Mouse (Mus musculus): ENCODE results near the gene Nxph1. TPM values are rescaled to one million over a fixed set of nuclear protein-coding genes. Genes with fewer than 3 reads are reported as not detected.
A peak's percentile ranks its signal among the peaks of the same experiment; 100 is the strongest.

Gene Nxph1
- polyA plus RNA-seq, 1 experiment from 2014 or later, result 3.1 TPM

GRCm38 (mm10) chr6:8936168-8936567 lies 12.1 kb upstream of the Nxph1 start:
- no peak for DNase-seq (ENCODE audit: low spot score)
- H3K36me3 ChIP-seq (ENCODE audit: control insufficient read depth, insufficient read depth, low read length), result no peaks in the 10 kb centered on the region
- H3K4me1 ChIP-seq (ENCODE audit: control insufficient read depth, insufficient read depth, low read length), result no peaks in the 10 kb centered on the region
- H3K27me3 ChIP-seq (replicated peaks; ENCODE audit: control insufficient read depth, insufficient read depth, low read length), result no peaks in the 10 kb centered on the region
- no peak overlapping the region for H3K4me3 ChIP-seq (ENCODE audit: low read depth, low read length)
- no peak overlapping the region for H3K27ac ChIP-seq (replicated peaks; ENCODE audit: low read depth, low read length)
- H3K9me3 ChIP-seq (ENCODE audit: control insufficient read depth, low read length), result no peaks in the 10 kb centered on the region
- H3K4me2 ChIP-seq (ENCODE audit: low read depth, low read length), result peak overlapping the region; percentile 29; the same call in 1 of the 2 replicates
- H3K9ac ChIP-seq (ENCODE audit: low read depth, low read length), result no peak overlapping the region
- 24% methylated on average over 4 of the region's 4 CpGs for WGBS
- ATAC-seq (ENCODE audit: low read depth), result no peak

- H3K27me3 ChIP-seq (replicated peaks; ENCODE audit: control insufficient read depth, insufficient read depth, low read length), result peaks cover 80% of the 10 kb centered on the region
- peak overlapping the region; percentile 64 for H3K4me2 ChIP-seq (ENCODE audit: low read depth, low read length)
- H3K27ac ChIP-seq (replicated peaks; ENCODE audit: low read depth, low read length), result no peak overlapping the region
- ATAC-seq (ENCODE audit: low read depth) (peak; percentile 52), DNase-seq (ENCODE audit: low spot score) (peak; percentile 77)
- H3K4me3 ChIP-seq (ENCODE audit: low read depth, low read length), result peak overlapping the region; percentile 38
- no peak overlapping the region for H3K9ac ChIP-seq (ENCODE audit: low read depth, low read length)
- WGBS, result 1% methylated on average over 58 of the region's 68 CpGs
- 0 out of 2 replicates have a peak, but pooled peaks cover 4% of the 10 kb centered on the region for H3K4me1 ChIP-seq (ENCODE audit: control insufficient read depth, insufficient read depth, low read length)
- no peaks in the 10 kb centered on the region for H3K9me3 ChIP-seq (ENCODE audit: control insufficient read depth, low read length)
- no peaks in the 10 kb centered on the region for H3K36me3 ChIP-seq (ENCODE audit: control insufficient read depth, insufficient read depth, low read length)
Observed at GRCm38 (mm10) chr6:8948471-8949411, 510 bp downstream of the Nxph1 start.

GRCm38 (mm10) chr6:8949665-8950201 lies 1.5 kb downstream of the Nxph1 start:
- H3K36me3 ChIP-seq (ENCODE audit: control insufficient read depth, insufficient read depth, low read length), result no peaks in the 10 kb centered on the region
- H3K27me3 ChIP-seq (replicated peaks; ENCODE audit: control insufficient read depth, insufficient read depth, low read length), result peaks cover 90% of the 10 kb centered on the region
- no peaks in the 10 kb centered on the region for H3K9me3 ChIP-seq (ENCODE audit: control insufficient read depth, low read length)
- 0 out of 2 replicates have a peak, but pooled peaks cover 4% of the 10 kb centered on the region for H3K4me1 ChIP-seq (ENCODE audit: control insufficient read depth, insufficient read depth, low read length)
- 2% methylated on average over 30 of the region's 31 CpGs for WGBS
- H3K27ac ChIP-seq (replicated peaks; ENCODE audit: low read depth, low read length), result no peak overlapping the region
- peak overlapping the region; percentile 64 for H3K4me2 ChIP-seq (ENCODE audit: low read depth, low read length)
- no peak overlapping the region for H3K9ac ChIP-seq (ENCODE audit: low read depth, low read length)
- no peak for ATAC-seq (ENCODE audit: low read depth)
- DNase-seq (ENCODE audit: low spot score), result no peak
- H3K4me3 ChIP-seq (ENCODE audit: low read depth, low read length), result peak overlapping the region; percentile 38

GRCm38 (mm10) chr6:8950611-8951325 lies 2.5 kb downstream of the Nxph1 start:
- no peaks in the 10 kb centered on the region for H3K36me3 ChIP-seq (ENCODE audit: control insufficient read depth, insufficient read depth, low read length)
- 2% methylated on average over 26 of the region's 26 CpGs for WGBS
- peaks cover 94% of the 10 kb centered on the region for H3K27me3 ChIP-seq (replicated peaks; ENCODE audit: control insufficient read depth, insufficient read depth, low read length)
- peak overlapping the region; percentile 38 for H3K4me3 ChIP-seq (ENCODE audit: low read depth, low read length)
- H3K9ac ChIP-seq (ENCODE audit: low read depth, low read length), result peak overlapping the region; percentile 14; the same call in 1 of the 2 replicates
- no peak overlapping the region for H3K27ac ChIP-seq (replicated peaks; ENCODE audit: low read depth, low read length)
- H3K4me1 ChIP-seq (ENCODE audit: control insufficient read depth, insufficient read depth, low read length), result 0 out of 2 replicates have a peak, but pooled peaks cover 4% of the 10 kb centered on the region
- DNase-seq (ENCODE audit: low spot score) (no peak), ATAC-seq (ENCODE audit: low read depth) (no peak)
- H3K4me2 ChIP-seq (ENCODE audit: low read depth, low read length), result peak overlapping the region; percentile 64
- no peaks in the 10 kb centered on the region for H3K9me3 ChIP-seq (ENCODE audit: control insufficient read depth, low read length)

GRCm38 (mm10) chr6:8951326-8951695 lies 3.1 kb downstream of the Nxph1 start:
- Histone ChIP-seq H3K4me2 (ENCODE audit: low read depth, low read length) (peak overlapping the region; percentile 64), H3K4me3 (ENCODE audit: low read depth, low read length) (peak overlapping the region; percentile 38), H3K27ac (replicated peaks; ENCODE audit: low read depth, low read length) (no peak overlapping the region), H3K9ac (ENCODE audit: low read depth, low read length) (peak overlapping the region; percentile 14; the same call in 1 of the 2 replicates), H3K4me1 (ENCODE audit: control insufficient read depth, insufficient read depth, low read length) (0 out of 2 replicates have a peak, but pooled peaks cover 4% of the 10 kb centered on the region), H3K27me3 (replicated peaks; ENCODE audit: control insufficient read depth, insufficient read depth, low read length) (peaks cover 95% of the 10 kb centered on the region), H3K36me3 (ENCODE audit: control insufficient read depth, insufficient read depth, low read length) (no peaks in the 10 kb centered on the region), H3K9me3 (ENCODE audit: control insufficient read depth, low read length) (no peaks in the 10 kb centered on the region)
- DNase-seq (ENCODE audit: low spot score) (peak; percentile 68), ATAC-seq (ENCODE audit: low read depth) (peak; percentile 74; the same call in 1 of the 2 replicates)
- WGBS, result 2% methylated on average over 24 of the region's 24 CpGs

GRCm38 (mm10) chr6:8951884-8952590 lies 3.8 kb downstream of the Nxph1 start:
- Histone ChIP-seq H3K27ac (replicated peaks; ENCODE audit: low read depth, low read length) (no peak overlapping the region), H3K9ac (ENCODE audit: low read depth, low read length) (no peak overlapping the region), H3K4me3 (ENCODE audit: low read depth, low read length) (peak overlapping the region; percentile 38; the same call in 1 of the 2 replicates), H3K27me3 (replicated peaks; ENCODE audit: control insufficient read depth, insufficient read depth, low read length) (peaks cover 95% of the 10 kb centered on the region), H3K9me3 (ENCODE audit: control insufficient read depth, low read length) (no peaks in the 10 kb centered on the region), H3K4me2 (ENCODE audit: low read depth, low read length) (peak overlapping the region; percentile 64), H3K36me3 (ENCODE audit: control insufficient read depth, insufficient read depth, low read length) (no peaks in the 10 kb centered on the region), H3K4me1 (ENCODE audit: control insufficient read depth, insufficient read depth, low read length) (0 out of 2 replicates have a peak, but pooled peaks cover 4% of the 10 kb centered on the region)
- WGBS, result 13% methylated on average over 15 of the region's 15 CpGs
- ATAC-seq (ENCODE audit: low read depth), result no peak
- DNase-seq (ENCODE audit: low spot score), result no peak

GRCm38 (mm10) chr6:8955817-8956529 lies 7.7 kb downstream of the Nxph1 start:
- no peaks in the 10 kb centered on the region for H3K36me3 ChIP-seq (ENCODE audit: control insufficient read depth, insufficient read depth, low read length)
- H3K27me3 ChIP-seq (replicated peaks; ENCODE audit: control insufficient read depth, insufficient read depth, low read length), result peaks cover 83% of the 10 kb centered on the region
- no peak overlapping the region for H3K9ac ChIP-seq (ENCODE audit: low read depth, low read length)
- no peak overlapping the region for H3K4me2 ChIP-seq (ENCODE audit: low read depth, low read length)
- WGBS, result under 1% methylated on average over 35 of the region's 35 CpGs
- no peak overlapping the region for H3K27ac ChIP-seq (replicated peaks; ENCODE audit: low read depth, low read length)
- no peak for ATAC-seq (ENCODE audit: low read depth)
- no peaks in the 10 kb centered on the region for H3K9me3 ChIP-seq (ENCODE audit: control insufficient read depth, low read length)
- H3K4me1 ChIP-seq (ENCODE audit: control insufficient read depth, insufficient read depth, low read length), result peaks cover 4% of the 10 kb centered on the region; the same call in 1 of the 2 replicates
- no peak overlapping the region for H3K4me3 ChIP-seq (ENCODE audit: low read depth, low read length)
- DNase-seq (ENCODE audit: low spot score), result no peak

Data from embryonic facial prominence, embryonic 14.5 days (tissue).